Mouse (Mus musculus) hindbrain, embryonic 14.5 days (tissue): ENCODE measurements around the gene Slc22a15. TPM values are rescaled to one million over a fixed set of nuclear protein-coding genes. Genes with fewer than 3 reads are reported as not detected.

Experiments used
- ATAC-seq: fragments of 200-750 bp; cut with Nextera tagmentation; 2 replicates; pipeline ENCODE4 v1.8.0; 2017; ENCODE audit warnings: moderate number of reproducible peaks, mild to moderate bottlenecking, moderate TSS enrichment, moderate library complexity; ENCODE audit not compliant: low FRiP score
- DNase-seq: peaks from one replicate; pipeline ENCODE4 v3.0.0-alpha.2; 2015; ENCODE audit warnings: low spot score
- H3K27ac ChIP-seq: fragments of 300-500 bp; sonication (generic); 2 replicates; pipeline ENCODE4 v1.5.1; 2014; ENCODE audit warnings: mild to moderate bottlenecking, moderate library complexity
- H3K27me3 ChIP-seq: fragments of 300-500 bp; sonication (generic); 2 replicates; pipeline ENCODE4 v1.6.1; 2014; ENCODE audit warnings: mild to moderate bottlenecking, low read length, mixed read lengths; ENCODE audit not compliant: control insufficient read depth, insufficient read depth
- H3K36me3 ChIP-seq: fragments of 300-500 bp; sonication (generic); replicated peaks from 2 replicates; pipeline ENCODE4 v1.6.1; 2014; ENCODE audit not compliant: control insufficient read depth, insufficient read depth
- H3K4me1 ChIP-seq: fragments of 300-500 bp; sonication (generic); replicated peaks from 2 replicates; pipeline ENCODE4 v1.6.1; 2014; ENCODE audit warnings: antibody characterized with exemption, low read length, mixed read lengths; ENCODE audit not compliant: control insufficient read depth, insufficient read depth
- H3K4me2 ChIP-seq: fragments of 300-500 bp; sonication (generic); replicated peaks from 2 replicates; pipeline ENCODE4 v1.6.1; 2014; ENCODE audit warnings: mild to moderate bottlenecking, moderate library complexity
- H3K4me3 ChIP-seq: fragments of 300-500 bp; sonication (generic); replicated peaks from 2 replicates; pipeline ENCODE4 v1.5.1; 2014; ENCODE audit warnings: mild to moderate bottlenecking, low read length
- H3K9ac ChIP-seq: fragments of 300-500 bp; sonication (generic); 2 replicates; pipeline ENCODE4 v1.6.1; 2014
- H3K9me3 ChIP-seq: fragments of 300-500 bp; sonication (generic); 2 replicates; pipeline ENCODE4 v1.6.1; 2016; ENCODE audit warnings: low read length; ENCODE audit not compliant: control insufficient read depth
- WGBS: fragments of 180-500 bp; shearing (Covaris S2); extraction: QIAGEN DNeasy Blood & Tissue Kit; methylation state at CpG from one replicate; pipeline ENCODE4 v1.1.7; 2014; 5-methylcytosine and 5-hydroxymethylcytosine counted together
- polyA plus RNA-seq: library from polyadenylated mRNA; unstranded; fragments of >200 nt; fragmentation: Nextera tagmentation; extraction: Ambion mirVana; gene quantifications from 2 replicates; pipeline ENCODE4 v1.2.1, GENCODE M21; 2014

Slc22a15 gene
- polyA plus RNA-seq, 1 experiment from 2014 or later = 6.4 TPM

GRCm38 (mm10) chr3:101880818-101881217 lies 43.4 kb downstream of the Slc22a15 start:
- H3K9ac ChIP-seq = no peak overlapping the region
- H3K4me2 ChIP-seq = no peak overlapping the region
- no peak for ATAC-seq
- H3K27ac ChIP-seq = no peak overlapping the region
- peaks cover 5% of the 10 kb centered on the region; the same call in 1 of the 2 replicates for H3K4me1 ChIP-seq
- no peaks in the 10 kb centered on the region for H3K27me3 ChIP-seq
- peaks cover 18% of the 10 kb centered on the region for H3K36me3 ChIP-seq
- H3K4me3 ChIP-seq = no peak overlapping the region
- no peaks in the 10 kb centered on the region for H3K9me3 ChIP-seq
- DNase-seq = no peak
- WGBS = 82% methylated on average over 6 of the region's 6 CpGs

- peaks cover 26% of the 10 kb centered on the region for H3K36me3 ChIP-seq
- no peaks in the 10 kb centered on the region for H3K9me3 ChIP-seq
- WGBS = 14% methylated on average over 5 of the region's 5 CpGs
- H3K4me2 ChIP-seq = no peak overlapping the region
- H3K4me1 ChIP-seq = 0 out of 2 replicates have a peak, but pooled peaks cover 4% of the 10 kb centered on the region
- no peaks in the 10 kb centered on the region for H3K27me3 ChIP-seq
- no peak overlapping the region for H3K9ac ChIP-seq
- no peak for ATAC-seq
- H3K27ac ChIP-seq = no peak overlapping the region
- DNase-seq = no peak
- no peak overlapping the region for H3K4me3 ChIP-seq
Observed at GRCm38 (mm10) chr3:101878136-101878535, 46.1 kb downstream of the Slc22a15 start.

GRCm38 (mm10) chr3:101876459-101877285 lies 47.6 kb downstream of the Slc22a15 start:
- H3K9me3 ChIP-seq = no peaks in the 10 kb centered on the region
- no peak overlapping the region for H3K4me2 ChIP-seq
- H3K27ac ChIP-seq = no peak overlapping the region
- DNase-seq (no peak), ATAC-seq (no peak)
- H3K4me3 ChIP-seq = no peak overlapping the region
- peaks cover 26% of the 10 kb centered on the region for H3K36me3 ChIP-seq
- H3K4me1 ChIP-seq = 0 out of 2 replicates have a peak, but pooled peaks cover 4% of the 10 kb centered on the region
- H3K27me3 ChIP-seq = no peaks in the 10 kb centered on the region
- no peak overlapping the region for H3K9ac ChIP-seq
- WGBS = 70% methylated on average over 7 of the region's 7 CpGs

GRCm38 (mm10) chr3:101875258-101875920 lies 48.9 kb downstream of the Slc22a15 start:
- Histone ChIP-seq H3K27ac (peak overlapping the region; percentile 40), H3K9ac (no peak overlapping the region), H3K4me2 (no peak overlapping the region), H3K9me3 (no peaks in the 10 kb centered on the region), H3K4me1 (0 out of 2 replicates have a peak, but pooled peaks cover 4% of the 10 kb centered on the region), H3K27me3 (no peaks in the 10 kb centered on the region), H3K36me3 (peaks cover 21% of the 10 kb centered on the region), H3K4me3 (no peak overlapping the region)
- DNase-seq (no peak), ATAC-seq (peak; percentile 51)
- WGBS = 43% methylated on average over 10 of the region's 10 CpGs

- ATAC-seq = no peak
Observed at GRCm38 (mm10) chr3:101873061-101873675, 51.1 kb downstream of the Slc22a15 start.

GRCm38 (mm10) chr3:101871951-101872350 lies 52.3 kb downstream of the Slc22a15 start:
- peaks cover 9% of the 10 kb centered on the region; the same call in 1 of the 2 replicates for H3K36me3 ChIP-seq
- WGBS = 93% methylated on average over 9 of the region's 9 CpGs
- 0 out of 2 replicates have a peak, but pooled peaks cover 4% of the 10 kb centered on the region for H3K4me1 ChIP-seq
- DNase-seq (no peak), ATAC-seq (no peak)
- no peak overlapping the region for H3K4me3 ChIP-seq
- no peak overlapping the region for H3K9ac ChIP-seq
- H3K4me2 ChIP-seq = no peak overlapping the region
- H3K27me3 ChIP-seq = no peaks in the 10 kb centered on the region
- no peak overlapping the region for H3K27ac ChIP-seq
- H3K9me3 ChIP-seq = no peaks in the 10 kb centered on the region

More at GRCm38 (mm10) chr3:101873061-101873675, 51.1 kb downstream of the Slc22a15 start:
- H3K4me3 ChIP-seq = no peak overlapping the region
- no peak for DNase-seq
- peaks cover 15% of the 10 kb centered on the region; the same call in 1 of the 2 replicates for H3K36me3 ChIP-seq
- no peak overlapping the region for H3K27ac ChIP-seq
- no peak overlapping the region for H3K4me2 ChIP-seq
- no peaks in the 10 kb centered on the region for H3K9me3 ChIP-seq
- no peak overlapping the region for H3K9ac ChIP-seq
- H3K27me3 ChIP-seq = no peaks in the 10 kb centered on the region
- 69% methylated on average over 7 of the region's 7 CpGs for WGBS
- H3K4me1 ChIP-seq = 0 out of 2 replicates have a peak, but pooled peaks cover 4% of the 10 kb centered on the region

GRCm38 (mm10) chr3:101867001-101867421 lies 57.2 kb downstream of the Slc22a15 start:
- DNase-seq = no peak
- Histone ChIP-seq H3K36me3 (peaks cover 22% of the 10 kb centered on the region), H3K27me3 (no peaks in the 10 kb centered on the region), H3K4me3 (no peak overlapping the region), H3K27ac (no peak overlapping the region), H3K9me3 (no peaks in the 10 kb centered on the region), H3K9ac (no peak overlapping the region), H3K4me2 (no peak overlapping the region), H3K4me1 (no peaks in the 10 kb centered on the region)
- no peak for ATAC-seq
- 76% methylated on average over 4 of the region's 4 CpGs for WGBS

- no peak overlapping the region for H3K27ac ChIP-seq
- no peaks in the 10 kb centered on the region for H3K4me1 ChIP-seq
- ATAC-seq (no peak), DNase-seq (no peak)
- no peaks in the 10 kb centered on the region for H3K27me3 ChIP-seq
- no peak overlapping the region for H3K4me2 ChIP-seq
- 83% methylated on average over 3 of the region's 3 CpGs for WGBS
- H3K9ac ChIP-seq = no peak overlapping the region
- H3K4me3 ChIP-seq = no peak overlapping the region
- peaks cover 49% of the 10 kb centered on the region for H3K36me3 ChIP-seq
- H3K9me3 ChIP-seq = no peaks in the 10 kb centered on the region
Observed at GRCm38 (mm10) chr3:101861856-101862255, 62.4 kb downstream of the Slc22a15 start.

GRCm38 (mm10) chr3:101860151-101860550 lies 64.1 kb downstream of the Slc22a15 start:
- Histone ChIP-seq H3K4me1 (no peaks in the 10 kb centered on the region), H3K36me3 (peaks cover 49% of the 10 kb centered on the region), H3K9ac (no peak overlapping the region), H3K4me2 (no peak overlapping the region), H3K9me3 (no peaks in the 10 kb centered on the region), H3K27ac (no peak overlapping the region), H3K27me3 (no peaks in the 10 kb centered on the region), H3K4me3 (no peak overlapping the region)
- 82% methylated on average over 7 of the region's 7 CpGs for WGBS
- DNase-seq (no peak), ATAC-seq (no peak)
